Mouse (Mus musculus): ENCODE results near the gene Farp1. TPM values are rescaled to one million over a fixed set of nuclear protein-coding genes. Genes with fewer than 3 reads are reported as not detected.

Gene Farp1
- polyA plus RNA-seq, 1 experiment from 2014 or later: 34.2 TPM

DNA sequence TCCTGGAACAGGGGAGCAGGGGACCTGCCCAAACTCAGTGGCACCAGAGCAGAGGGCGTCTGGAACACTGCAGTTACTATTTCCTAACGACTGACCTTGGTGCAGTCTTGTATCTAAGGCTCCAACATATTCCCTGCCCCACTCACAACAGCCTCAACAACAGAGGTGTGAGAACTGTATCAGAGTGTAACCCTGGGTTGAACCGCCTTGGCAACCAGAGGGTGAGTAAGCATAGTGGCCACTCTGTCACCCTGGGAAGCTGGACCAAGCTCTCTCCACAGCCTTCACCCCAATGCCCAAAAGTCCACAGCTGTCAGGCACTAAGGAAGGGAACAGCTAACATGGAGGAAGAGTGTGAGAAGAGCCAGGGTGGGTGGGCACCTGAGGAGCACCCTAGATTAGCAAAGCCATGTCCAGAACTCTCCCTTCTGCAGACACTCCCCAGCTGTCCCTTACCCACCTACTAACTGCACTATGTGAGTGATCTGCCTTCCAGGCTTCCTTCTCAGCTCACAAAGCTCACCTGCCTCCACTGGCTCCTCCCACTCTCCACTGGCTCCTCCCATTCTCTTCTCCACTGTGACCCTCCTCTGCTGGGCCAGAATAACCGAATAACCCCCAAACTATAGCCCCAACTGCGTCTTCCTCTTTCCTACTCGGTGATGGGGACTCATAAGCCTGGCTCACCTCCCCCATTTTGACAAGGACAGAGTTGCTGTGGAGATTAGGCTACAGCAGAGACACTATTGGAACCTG is 275.5 kb downstream of the Farp1 start:
- H3K9me3 ChIP-seq (ENCODE audit: control insufficient read depth, low read length): no peaks in the 10 kb centered on the region
- peaks cover 15% of the 10 kb centered on the region; the same call in 1 of the 2 replicates for H3K4me1 ChIP-seq (ENCODE audit: control insufficient read depth, insufficient read depth, low read length)
- H3K36me3 ChIP-seq (ENCODE audit: control insufficient read depth, insufficient read depth, low read length): peaks cover 6% of the 10 kb centered on the region
- H3K27ac ChIP-seq (replicated peaks; ENCODE audit: low read depth, low read length): no peak overlapping the region
- no peak overlapping the region for H3K4me2 ChIP-seq (ENCODE audit: low read depth, low read length)
- ATAC-seq (ENCODE audit: low read depth) (no peak), DNase-seq (ENCODE audit: low spot score) (no peak)
- no peak overlapping the region for H3K4me3 ChIP-seq (ENCODE audit: low read depth, low read length)
- 83% methylated on average over 6 of the region's 6 CpGs for WGBS
- no peak overlapping the region for H3K9ac ChIP-seq (ENCODE audit: low read depth, low read length)
- no peaks in the 10 kb centered on the region for H3K27me3 ChIP-seq (replicated peaks; ENCODE audit: control insufficient read depth, insufficient read depth, low read length)

DNA sequence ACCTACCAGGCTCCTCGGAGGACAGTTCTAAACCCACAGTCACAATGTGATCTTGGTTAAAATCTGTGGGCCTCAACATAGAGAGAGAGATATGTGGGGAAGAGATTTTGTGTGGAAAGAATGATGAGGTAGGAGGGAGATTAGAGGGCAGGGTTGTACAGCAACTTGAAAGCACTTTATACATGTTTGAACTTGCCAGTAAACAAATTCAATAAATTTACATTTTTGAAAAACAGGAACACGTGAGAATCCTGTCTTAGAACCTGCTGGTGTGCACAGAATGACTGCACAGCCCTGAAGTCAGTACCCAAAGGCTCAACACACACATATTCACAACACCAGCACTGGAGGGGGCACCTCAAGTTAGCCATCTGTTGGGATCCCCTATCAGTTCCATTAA is 276.1 kb downstream of the Farp1 start:
- Histone ChIP-seq H3K27ac (replicated peaks; ENCODE audit: low read depth, low read length) (no peak overlapping the region), H3K9ac (ENCODE audit: low read depth, low read length) (no peak overlapping the region), H3K27me3 (replicated peaks; ENCODE audit: control insufficient read depth, insufficient read depth, low read length) (no peaks in the 10 kb centered on the region), H3K36me3 (ENCODE audit: control insufficient read depth, insufficient read depth, low read length) (peaks cover 6% of the 10 kb centered on the region), H3K4me1 (ENCODE audit: control insufficient read depth, insufficient read depth, low read length) (peaks cover 21% of the 10 kb centered on the region), H3K4me2 (ENCODE audit: low read depth, low read length) (no peak overlapping the region), H3K4me3 (ENCODE audit: low read depth, low read length) (no peak overlapping the region), H3K9me3 (ENCODE audit: control insufficient read depth, low read length) (no peaks in the 10 kb centered on the region)
- ATAC-seq (ENCODE audit: low read depth): no peak
- no peak for DNase-seq (ENCODE audit: low spot score)
- 74% methylated on average over 2 of the region's 2 CpGs for WGBS

DNA sequence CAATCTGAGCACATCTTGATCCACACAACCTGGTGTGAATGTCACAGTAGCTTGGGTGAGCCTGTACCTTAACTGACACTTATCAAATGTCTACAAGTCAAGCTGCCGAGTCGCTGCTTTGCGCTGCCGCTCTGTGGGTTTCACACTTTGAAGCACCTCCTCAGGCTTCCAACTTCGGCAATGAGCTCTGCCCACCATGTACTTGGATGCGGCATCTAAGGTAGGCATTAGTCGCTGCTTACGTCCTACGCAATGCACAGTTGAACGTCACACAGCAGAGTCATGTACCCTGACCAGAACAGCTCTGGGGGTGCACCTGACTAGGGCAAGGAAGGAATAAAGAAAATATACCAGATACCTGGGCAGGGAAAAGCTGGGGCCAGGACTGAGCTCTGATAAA is 278.3 kb downstream of the Farp1 start:
- DNase-seq (ENCODE audit: low spot score) (no peak), ATAC-seq (ENCODE audit: low read depth) (no peak)
- Histone ChIP-seq H3K9me3 (ENCODE audit: control insufficient read depth, low read length) (no peaks in the 10 kb centered on the region), H3K27ac (replicated peaks; ENCODE audit: low read depth, low read length) (no peak overlapping the region), H3K27me3 (replicated peaks; ENCODE audit: control insufficient read depth, insufficient read depth, low read length) (no peaks in the 10 kb centered on the region), H3K4me3 (ENCODE audit: low read depth, low read length) (no peak overlapping the region), H3K4me2 (ENCODE audit: low read depth, low read length) (no peak overlapping the region), H3K4me1 (ENCODE audit: control insufficient read depth, insufficient read depth, low read length) (peaks cover 34% of the 10 kb centered on the region), H3K9ac (ENCODE audit: low read depth, low read length) (no peak overlapping the region), H3K36me3 (ENCODE audit: control insufficient read depth, insufficient read depth, low read length) (no peaks in the 10 kb centered on the region)
- WGBS: 96% methylated on average over 10 of the region's 10 CpGs

DNA sequence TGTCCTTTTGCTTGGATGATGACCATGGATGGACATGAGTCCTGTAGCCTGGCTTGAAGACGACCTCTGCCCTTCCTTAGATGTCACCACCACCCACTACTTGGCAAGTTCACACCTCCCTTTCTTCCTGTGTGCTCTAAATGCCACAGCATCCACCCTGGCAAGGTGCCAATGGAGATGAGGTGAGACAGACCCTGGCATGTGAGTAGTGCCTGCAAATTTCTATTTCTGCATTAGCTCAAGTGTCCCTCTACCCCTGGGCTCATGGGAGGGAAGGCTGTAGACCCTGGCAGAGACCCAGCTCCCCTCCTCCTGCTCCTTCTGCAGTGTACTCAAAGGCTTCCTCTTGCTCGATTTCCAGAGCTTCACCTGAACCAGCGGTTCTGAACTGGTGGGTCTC is 279.9 kb downstream of the Farp1 start:
- ATAC-seq (ENCODE audit: low read depth) (no peak), DNase-seq (ENCODE audit: low spot score) (peak; percentile 31)
- no peak overlapping the region for H3K4me2 ChIP-seq (ENCODE audit: low read depth, low read length)
- H3K27ac ChIP-seq (replicated peaks; ENCODE audit: low read depth, low read length): no peak overlapping the region
- no peak overlapping the region for H3K4me3 ChIP-seq (ENCODE audit: low read depth, low read length)
- no peaks in the 10 kb centered on the region for H3K36me3 ChIP-seq (ENCODE audit: control insufficient read depth, insufficient read depth, low read length)
- H3K4me1 ChIP-seq (ENCODE audit: control insufficient read depth, insufficient read depth, low read length): peaks cover 33% of the 10 kb centered on the region
- no peak overlapping the region for H3K9ac ChIP-seq (ENCODE audit: low read depth, low read length)
- H3K27me3 ChIP-seq (replicated peaks; ENCODE audit: control insufficient read depth, insufficient read depth, low read length): no peaks in the 10 kb centered on the region
- H3K9me3 ChIP-seq (ENCODE audit: control insufficient read depth, low read length): no peaks in the 10 kb centered on the region
- 83% methylated on average over 3 of the region's 3 CpGs for WGBS

DNA sequence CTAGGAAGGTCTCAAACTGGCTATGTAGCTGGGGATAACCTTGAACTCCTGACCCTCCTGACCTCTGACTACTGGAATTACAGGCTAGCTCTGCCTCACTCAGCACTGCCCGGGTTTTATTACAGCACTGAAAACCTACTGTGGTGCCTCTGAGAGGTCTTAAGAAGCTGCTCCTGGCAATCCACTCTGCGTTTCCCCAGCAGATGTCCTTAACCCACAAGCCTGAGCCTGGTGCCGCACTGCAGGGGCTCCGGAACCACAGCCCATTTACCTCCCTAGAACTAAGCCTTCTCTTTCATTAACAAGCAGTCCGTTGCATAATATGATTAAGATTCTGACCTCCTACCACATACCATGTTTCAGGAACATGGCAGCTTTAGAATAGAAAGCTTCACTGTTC is 281.1 kb downstream of the Farp1 start:
- no peak overlapping the region for H3K4me2 ChIP-seq (ENCODE audit: low read depth, low read length)
- no peak overlapping the region for H3K9ac ChIP-seq (ENCODE audit: low read depth, low read length)
- H3K4me3 ChIP-seq (ENCODE audit: low read depth, low read length): no peak overlapping the region
- H3K27me3 ChIP-seq (replicated peaks; ENCODE audit: control insufficient read depth, insufficient read depth, low read length): no peaks in the 10 kb centered on the region
- DNase-seq (ENCODE audit: low spot score): peak; percentile 43
- peaks cover 4% of the 10 kb centered on the region for H3K9me3 ChIP-seq (ENCODE audit: control insufficient read depth, low read length)
- 52% methylated on average over 5 of the region's 5 CpGs for WGBS
- peak overlapping the region; percentile 61 for H3K27ac ChIP-seq (replicated peaks; ENCODE audit: low read depth, low read length)
- H3K36me3 ChIP-seq (ENCODE audit: control insufficient read depth, insufficient read depth, low read length): no peaks in the 10 kb centered on the region
- peaks cover 27% of the 10 kb centered on the region for H3K4me1 ChIP-seq (ENCODE audit: control insufficient read depth, insufficient read depth, low read length)
- ATAC-seq (ENCODE audit: low read depth): no peak

DNA sequence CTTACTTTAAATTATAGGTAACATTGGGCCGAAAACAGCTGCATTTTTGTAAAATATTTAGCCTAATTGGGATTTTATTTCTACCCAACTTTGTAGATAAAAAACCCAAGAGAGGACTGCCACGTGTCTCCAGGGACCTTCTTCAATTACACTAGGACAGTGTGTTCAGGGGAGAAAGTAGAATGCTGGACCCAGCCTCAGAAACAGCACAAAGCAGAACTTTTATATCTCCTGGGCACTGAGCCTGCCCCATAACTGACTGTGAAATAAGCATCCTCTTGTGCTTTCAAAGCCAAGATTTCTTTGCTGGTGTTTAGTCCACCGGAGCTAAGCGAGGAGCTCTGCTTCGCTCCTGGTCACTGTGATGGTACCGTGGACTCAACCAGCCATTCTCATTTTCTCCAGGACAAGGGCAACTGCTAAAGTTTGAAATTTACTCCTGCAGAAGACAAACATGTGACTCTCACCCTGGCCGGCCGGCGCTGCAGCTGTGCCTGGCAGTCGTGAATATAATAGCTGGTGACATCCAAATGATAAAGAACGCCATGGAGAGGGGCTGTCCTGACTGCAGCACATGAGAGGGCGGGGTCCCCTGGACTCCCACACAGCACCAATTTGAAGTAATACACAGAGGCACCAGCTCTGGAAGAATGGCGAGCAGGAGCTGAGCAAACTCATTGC is 281.8 kb downstream of the Farp1 start:
- H3K27ac ChIP-seq (replicated peaks; ENCODE audit: low read depth, low read length): peak overlapping the region; percentile 61
- WGBS: 54% methylated on average over 13 of the region's 13 CpGs
- H3K9ac ChIP-seq (ENCODE audit: low read depth, low read length): no peak overlapping the region
- H3K4me3 ChIP-seq (ENCODE audit: low read depth, low read length): no peak overlapping the region
- H3K27me3 ChIP-seq (replicated peaks; ENCODE audit: control insufficient read depth, insufficient read depth, low read length): no peaks in the 10 kb centered on the region
- H3K4me1 ChIP-seq (ENCODE audit: control insufficient read depth, insufficient read depth, low read length): peaks cover 27% of the 10 kb centered on the region
- DNase-seq (ENCODE audit: low spot score): peak; percentile 43
- no peaks in the 10 kb centered on the region for H3K36me3 ChIP-seq (ENCODE audit: control insufficient read depth, insufficient read depth, low read length)
- H3K4me2 ChIP-seq (ENCODE audit: low read depth, low read length): peak overlapping the region; percentile 1; the same call in 1 of the 2 replicates
- H3K9me3 ChIP-seq (ENCODE audit: control insufficient read depth, low read length): peaks cover 4% of the 10 kb centered on the region
- peak; percentile 60; the same call in 1 of the 2 replicates for ATAC-seq (ENCODE audit: low read depth)

DNA sequence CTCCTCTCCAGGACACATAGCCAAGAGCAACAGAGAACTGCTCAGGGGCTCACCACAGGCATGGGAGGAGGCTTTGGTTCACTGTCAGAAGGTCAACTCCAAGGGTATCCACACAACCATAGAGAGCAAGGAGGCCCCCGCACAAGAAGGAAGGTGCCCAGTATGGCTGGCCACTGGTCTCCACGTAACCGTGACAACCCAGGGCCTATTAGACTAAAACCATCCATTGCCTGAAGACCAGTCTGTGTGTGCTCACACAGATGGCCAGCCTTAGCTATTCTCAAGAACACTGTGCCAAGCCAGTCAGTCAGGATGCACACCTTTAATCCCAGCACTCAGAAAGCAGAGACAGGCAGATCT is 282.3 kb downstream of the Farp1 start:
- Histone ChIP-seq H3K4me2 (ENCODE audit: low read depth, low read length) (peak overlapping the region; percentile 1; the same call in 1 of the 2 replicates), H3K36me3 (ENCODE audit: control insufficient read depth, insufficient read depth, low read length) (no peaks in the 10 kb centered on the region), H3K9me3 (ENCODE audit: control insufficient read depth, low read length) (peaks cover 4% of the 10 kb centered on the region), H3K9ac (ENCODE audit: low read depth, low read length) (no peak overlapping the region), H3K4me3 (ENCODE audit: low read depth, low read length) (no peak overlapping the region), H3K27me3 (replicated peaks; ENCODE audit: control insufficient read depth, insufficient read depth, low read length) (no peaks in the 10 kb centered on the region), H3K27ac (replicated peaks; ENCODE audit: low read depth, low read length) (peak overlapping the region; percentile 33; the same call in 1 of the 2 replicates), H3K4me1 (ENCODE audit: control insufficient read depth, insufficient read depth, low read length) (peaks cover 25% of the 10 kb centered on the region)
- WGBS: 89% methylated on average over 3 of the region's 3 CpGs
- ATAC-seq (ENCODE audit: low read depth) (peak; percentile 17; the same call in 1 of the 2 replicates), DNase-seq (ENCODE audit: low spot score) (no peak)

DNA sequence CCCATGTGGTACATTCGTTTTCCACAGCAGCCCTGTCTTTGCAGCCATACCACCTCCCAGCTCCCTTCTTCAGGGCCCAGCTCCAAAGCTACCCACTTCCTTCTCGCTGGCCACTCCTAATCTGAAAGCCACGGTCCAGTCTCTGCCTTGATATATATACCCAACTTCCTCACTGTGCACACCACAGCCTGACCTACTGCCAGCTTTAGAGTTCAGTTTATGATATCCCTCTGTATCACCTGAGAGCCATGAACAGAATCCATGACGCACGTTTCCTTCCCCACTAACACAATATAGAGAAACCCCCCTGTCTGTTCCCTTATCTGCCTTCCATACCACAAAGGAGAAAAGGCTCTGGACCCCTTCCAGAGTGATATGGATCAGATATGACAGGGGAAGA is 283.4 kb downstream of the Farp1 start:
- Histone ChIP-seq H3K27me3 (replicated peaks; ENCODE audit: control insufficient read depth, insufficient read depth, low read length) (no peaks in the 10 kb centered on the region), H3K4me3 (ENCODE audit: low read depth, low read length) (no peak overlapping the region), H3K4me2 (ENCODE audit: low read depth, low read length) (no peak overlapping the region), H3K9me3 (ENCODE audit: control insufficient read depth, low read length) (peaks cover 4% of the 10 kb centered on the region), H3K27ac (replicated peaks; ENCODE audit: low read depth, low read length) (no peak overlapping the region), H3K4me1 (ENCODE audit: control insufficient read depth, insufficient read depth, low read length) (peaks cover 29% of the 10 kb centered on the region), H3K9ac (ENCODE audit: low read depth, low read length) (no peak overlapping the region), H3K36me3 (ENCODE audit: control insufficient read depth, insufficient read depth, low read length) (no peaks in the 10 kb centered on the region)
- ATAC-seq (ENCODE audit: low read depth): no peak
- 75% methylated on average over 5 of the region's 5 CpGs for WGBS
- no peak for DNase-seq (ENCODE audit: low spot score)
